Mouse (Mus musculus): ENCODE measurements around the gene Rhobtb3. TPM values are rescaled to one million over a fixed set of nuclear protein-coding genes. Genes with fewer than 3 reads are reported as not detected.

Rhobtb3 gene
- polyA plus RNA-seq, 1 experiment from 2014 or later = 3.2 TPM

- peak overlapping the region; percentile 0; the same call in 1 of the 2 replicates for H3K4me2 ChIP-seq
- peaks cover 10% of the 10 kb centered on the region for H3K36me3 ChIP-seq (replicated peaks)
- 74% methylated on average over 2 of the region's 2 CpGs for WGBS (ENCODE audit: insufficient replicate concordance)
- H3K27me3 ChIP-seq = no peaks in the 10 kb centered on the region
- H3K9me3 ChIP-seq (replicated peaks) = no peaks in the 10 kb centered on the region
- peaks cover 45% of the 10 kb centered on the region for H3K4me1 ChIP-seq (replicated peaks)
- 0 out of 2 replicates have a peak overlapping the region, but pooled peaks have one; percentile 9 for H3K27ac ChIP-seq (replicated peaks)
- ATAC-seq (ENCODE audit: insufficient read depth) = no peak
- H3K4me3 ChIP-seq (replicated peaks) = no peak overlapping the region
- no peak overlapping the region for H3K9ac ChIP-seq
Observed at GRCm38 (mm10) chr13:75844833-75845518, 98.7 kb downstream of the Rhobtb3 start.

- Histone ChIP-seq H3K36me3 (replicated peaks) (peaks cover 10% of the 10 kb centered on the region), H3K4me1 (replicated peaks) (peaks cover 53% of the 10 kb centered on the region), H3K4me3 (replicated peaks) (no peak overlapping the region), H3K4me2 (peak overlapping the region; percentile 19; the same call in 1 of the 2 replicates), H3K9me3 (replicated peaks) (no peaks in the 10 kb centered on the region), H3K27ac (replicated peaks) (0 out of 2 replicates have a peak overlapping the region, but pooled peaks have one; percentile 29), H3K27me3 (no peaks in the 10 kb centered on the region), H3K9ac (no peak overlapping the region)
- 46% methylated on average over 8 of the region's 8 CpGs for WGBS (ENCODE audit: insufficient replicate concordance)
- ATAC-seq (ENCODE audit: insufficient read depth) = no peak
Observed at GRCm38 (mm10) chr13:75843993-75844683, 99.6 kb downstream of the Rhobtb3 start.

- ATAC-seq (ENCODE audit: insufficient read depth) = no peak
- WGBS (ENCODE audit: insufficient replicate concordance) = 75% methylated on average over 5 of the region's 5 CpGs
- H3K4me2 ChIP-seq = 0 out of 2 replicates have a peak overlapping the region, but pooled peaks have one; percentile 13
- no peak overlapping the region for H3K27ac ChIP-seq (replicated peaks)
- H3K9me3 ChIP-seq (replicated peaks) = no peaks in the 10 kb centered on the region
- peaks cover 10% of the 10 kb centered on the region for H3K36me3 ChIP-seq (replicated peaks)
- no peak overlapping the region for H3K4me3 ChIP-seq (replicated peaks)
- H3K27me3 ChIP-seq = no peaks in the 10 kb centered on the region
- no peak overlapping the region for H3K9ac ChIP-seq
- H3K4me1 ChIP-seq (replicated peaks) = peaks cover 55% of the 10 kb centered on the region
Observed at GRCm38 (mm10) chr13:75843331-75843730, 100.4 kb downstream of the Rhobtb3 start.

- H3K27ac ChIP-seq (replicated peaks) = peak overlapping the region; percentile 34; the same call in 1 of the 2 replicates
- no peaks in the 10 kb centered on the region for H3K9me3 ChIP-seq (replicated peaks)
- peak overlapping the region; percentile 75 for H3K4me2 ChIP-seq
- no peaks in the 10 kb centered on the region for H3K36me3 ChIP-seq (replicated peaks)
- ATAC-seq (ENCODE audit: insufficient read depth) = 0 out of 2 replicates have a peak, but pooled peaks have one; percentile 26
- no peaks in the 10 kb centered on the region for H3K27me3 ChIP-seq
- WGBS (ENCODE audit: insufficient replicate concordance) = 61% methylated on average over 3 of the region's 3 CpGs
- H3K4me3 ChIP-seq (replicated peaks) = peak overlapping the region; percentile 63
- H3K9ac ChIP-seq = no peak overlapping the region
- H3K4me1 ChIP-seq (replicated peaks) = peaks cover 63% of the 10 kb centered on the region
Observed at GRCm38 (mm10) chr13:75841950-75842349, 101.8 kb downstream of the Rhobtb3 start.

- no peaks in the 10 kb centered on the region for H3K9me3 ChIP-seq (replicated peaks)
- ATAC-seq (ENCODE audit: insufficient read depth) = no peak
- H3K27me3 ChIP-seq = no peaks in the 10 kb centered on the region
- H3K36me3 ChIP-seq (replicated peaks) = no peaks in the 10 kb centered on the region
- H3K4me1 ChIP-seq (replicated peaks) = peaks cover 62% of the 10 kb centered on the region
- H3K4me2 ChIP-seq = peak overlapping the region; percentile 75
- H3K27ac ChIP-seq (replicated peaks) = peak overlapping the region; percentile 77; the same call in 1 of the 2 replicates
- H3K9ac ChIP-seq = peak overlapping the region; percentile 61; the same call in 1 of the 2 replicates
- peak overlapping the region; percentile 63 for H3K4me3 ChIP-seq (replicated peaks)
- WGBS (ENCODE audit: insufficient replicate concordance) = 55% methylated on average over 6 of the region's 6 CpGs
Observed at GRCm38 (mm10) chr13:75840752-75841285, 102.9 kb downstream of the Rhobtb3 start.

- ATAC-seq (ENCODE audit: insufficient read depth) = peak; percentile 76
- H3K36me3 ChIP-seq (replicated peaks) = no peaks in the 10 kb centered on the region
- H3K4me3 ChIP-seq (replicated peaks) = peak within 1 kb of the TSS; percentile 63
- no peaks in the 10 kb centered on the region for H3K9me3 ChIP-seq (replicated peaks)
- peak within 1 kb of the TSS; percentile 75 for H3K4me2 ChIP-seq
- peak within 1 kb of the TSS; percentile 61 for H3K9ac ChIP-seq
- peak within 1 kb of the TSS; percentile 77 for H3K27ac ChIP-seq (replicated peaks)
- H3K27me3 ChIP-seq = no peaks in the 10 kb centered on the region
- under 1% methylated on average over 12 of the region's 12 CpGs for WGBS (ENCODE audit: insufficient replicate concordance)
- peaks cover 62% of the 10 kb centered on the region for H3K4me1 ChIP-seq (replicated peaks)
Observed at GRCm38 (mm10) chr13:75839719-75840481, 103.8 kb downstream of the Rhobtb3 start, which contains the start of gene Glrx. Glrx (plus strand) TSS chr13:75839868.

- WGBS (ENCODE audit: insufficient replicate concordance) = 79% methylated on average over 4 of the region's 4 CpGs
- Histone ChIP-seq H3K4me3 (replicated peaks) (no peak overlapping the region), H3K4me2 (no peak overlapping the region), H3K27ac (replicated peaks) (no peak overlapping the region), H3K27me3 (no peaks in the 10 kb centered on the region), H3K9me3 (replicated peaks) (no peaks in the 10 kb centered on the region), H3K36me3 (replicated peaks) (no peaks in the 10 kb centered on the region), H3K4me1 (replicated peaks) (peaks cover 51% of the 10 kb centered on the region), H3K9ac (no peak overlapping the region)
- no peak for ATAC-seq (ENCODE audit: insufficient read depth)
Observed at GRCm38 (mm10) chr13:75838506-75838905, 105.2 kb downstream of the Rhobtb3 start.

GRCm38 (mm10) chr13:75835461-75835860 lies 108.3 kb downstream of the Rhobtb3 start:
- no peak overlapping the region for H3K4me3 ChIP-seq (replicated peaks)
- WGBS (ENCODE audit: insufficient replicate concordance) = 36% methylated on average over 2 of the region's 2 CpGs
- no peak overlapping the region for H3K9ac ChIP-seq
- no peak overlapping the region for H3K27ac ChIP-seq (replicated peaks)
- peaks cover 29% of the 10 kb centered on the region for H3K4me1 ChIP-seq (replicated peaks)
- H3K27me3 ChIP-seq = no peaks in the 10 kb centered on the region
- no peaks in the 10 kb centered on the region for H3K36me3 ChIP-seq (replicated peaks)
- H3K9me3 ChIP-seq (replicated peaks) = no peaks in the 10 kb centered on the region
- no peak overlapping the region for H3K4me2 ChIP-seq
- no peak for ATAC-seq (ENCODE audit: insufficient read depth)

GRCm38 (mm10) chr13:75833499-75833898 lies 110.2 kb downstream of the Rhobtb3 start:
- Histone ChIP-seq H3K4me1 (replicated peaks) (peaks cover 14% of the 10 kb centered on the region), H3K4me3 (replicated peaks) (no peak overlapping the region), H3K27ac (replicated peaks) (no peak overlapping the region), H3K4me2 (no peak overlapping the region), H3K9ac (no peak overlapping the region), H3K27me3 (no peaks in the 10 kb centered on the region), H3K9me3 (replicated peaks) (no peaks in the 10 kb centered on the region), H3K36me3 (replicated peaks) (no peaks in the 10 kb centered on the region)
- no peak for ATAC-seq (ENCODE audit: insufficient read depth)

- ATAC-seq (ENCODE audit: insufficient read depth) = no peak
- Histone ChIP-seq H3K4me2 (no peak overlapping the region), H3K9me3 (replicated peaks) (no peaks in the 10 kb centered on the region), H3K27ac (replicated peaks) (no peak overlapping the region), H3K4me3 (replicated peaks) (no peak overlapping the region), H3K36me3 (replicated peaks) (no peaks in the 10 kb centered on the region), H3K27me3 (no peaks in the 10 kb centered on the region), H3K4me1 (replicated peaks) (peaks cover 10% of the 10 kb centered on the region), H3K9ac (no peak overlapping the region)
Observed at GRCm38 (mm10) chr13:75832697-75833096, 111.0 kb downstream of the Rhobtb3 start.
